Mouse (Mus musculus) brain, embryonic 18.5 days (tissue): ENCODE results near the gene P3h3.
"Not testable (repeated sequence)": the region's sequence is repeated elsewhere in the genome, so short reads cannot be mapped to it uniquely, and the experiment has no call there.

Experiments used
- DNase-seq: peaks from one replicate; pipeline ENCODE4 v3.0.0-alpha.2; 2012; ENCODE audit warnings: low read depth, low spot score

The P3h3 gene

GRCm38 (mm10) chr6:124809775-124810538 lies 47.6 kb downstream of the P3h3 start:
- no peak for DNase-seq

DNA sequence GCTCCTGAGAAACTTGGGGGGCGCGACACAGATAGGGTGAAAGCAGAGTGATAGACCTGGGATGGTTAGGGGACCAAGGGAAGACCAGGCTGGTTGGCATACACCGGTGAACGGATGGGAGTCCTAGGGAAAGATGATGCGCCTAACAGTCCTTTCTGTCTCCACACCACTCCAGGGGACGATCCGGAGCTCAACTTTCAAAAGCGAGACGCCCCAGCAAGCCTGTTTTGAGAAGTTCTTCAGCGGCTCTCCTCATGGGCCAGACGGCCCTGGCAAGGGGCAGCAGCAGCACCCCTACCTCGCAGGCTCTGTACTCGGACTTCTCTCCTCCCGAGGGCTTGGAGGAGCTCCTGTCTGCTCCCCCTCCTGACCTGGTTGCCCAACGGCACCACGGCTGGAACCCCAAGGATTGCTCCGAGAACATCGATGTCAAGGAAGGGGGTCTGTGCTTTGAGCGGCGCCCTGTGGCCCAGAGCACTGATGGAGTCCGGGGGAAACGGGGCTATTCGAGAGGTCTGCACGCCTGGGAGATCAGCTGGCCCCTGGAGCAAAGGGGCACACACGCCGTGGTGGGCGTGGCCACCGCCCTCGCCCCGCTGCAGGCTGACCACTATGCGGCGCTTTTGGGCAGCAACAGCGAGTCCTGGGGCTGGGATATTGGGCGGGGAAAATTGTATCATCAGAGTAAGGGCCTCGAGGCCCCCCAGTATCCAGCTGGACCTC lies 48.3 kb downstream of the P3h3 start:
- no peak for DNase-seq

GRCm38 (mm10) chr6:124808358-124809012 lies 49.1 kb downstream of the P3h3 start, which contains the start of gene Spsb2:
Gene Spsb2 (plus strand): TSS chr6:124808661.
- DNase-seq, result no peak

DNA sequence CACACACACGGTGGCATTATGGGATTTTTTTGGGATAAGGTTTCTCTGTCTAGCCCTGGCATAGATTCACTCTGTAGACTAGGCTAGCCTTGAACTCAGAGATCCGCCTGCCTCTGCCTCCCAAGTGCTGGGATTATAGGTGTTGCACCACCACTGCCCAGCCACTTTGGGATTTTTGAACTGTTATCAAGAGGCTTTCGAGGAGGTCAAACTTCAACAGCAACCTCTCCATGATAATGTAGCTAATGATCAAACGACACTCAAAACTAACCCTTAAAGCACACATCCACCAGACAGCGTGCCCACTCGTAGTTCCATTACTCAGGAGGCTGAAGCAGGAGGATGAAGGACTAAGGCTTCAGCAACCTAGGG lies 49.6 kb downstream of the P3h3 start:
- DNase-seq, result no peak

DNA sequence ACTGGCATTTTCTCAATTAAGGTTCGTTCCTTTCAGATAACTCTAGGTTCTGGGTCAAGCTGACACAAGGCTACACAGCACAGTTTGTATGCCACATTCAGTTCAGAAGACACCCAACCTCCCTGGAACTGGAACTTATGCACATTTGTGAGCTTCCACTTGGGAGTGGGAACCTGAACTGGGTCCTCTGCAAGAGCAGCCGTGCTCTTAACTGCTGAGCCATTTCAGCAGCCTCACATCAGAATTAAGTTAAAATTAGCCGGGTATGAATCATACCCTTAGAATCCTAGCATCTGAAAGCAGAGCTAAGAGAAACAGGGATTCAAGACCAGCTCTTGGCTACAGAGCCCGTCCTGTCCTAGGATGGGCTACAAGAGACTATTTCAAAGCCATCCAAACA lies 50.2 kb downstream of the P3h3 start:
- DNase-seq, result no peak

DNA sequence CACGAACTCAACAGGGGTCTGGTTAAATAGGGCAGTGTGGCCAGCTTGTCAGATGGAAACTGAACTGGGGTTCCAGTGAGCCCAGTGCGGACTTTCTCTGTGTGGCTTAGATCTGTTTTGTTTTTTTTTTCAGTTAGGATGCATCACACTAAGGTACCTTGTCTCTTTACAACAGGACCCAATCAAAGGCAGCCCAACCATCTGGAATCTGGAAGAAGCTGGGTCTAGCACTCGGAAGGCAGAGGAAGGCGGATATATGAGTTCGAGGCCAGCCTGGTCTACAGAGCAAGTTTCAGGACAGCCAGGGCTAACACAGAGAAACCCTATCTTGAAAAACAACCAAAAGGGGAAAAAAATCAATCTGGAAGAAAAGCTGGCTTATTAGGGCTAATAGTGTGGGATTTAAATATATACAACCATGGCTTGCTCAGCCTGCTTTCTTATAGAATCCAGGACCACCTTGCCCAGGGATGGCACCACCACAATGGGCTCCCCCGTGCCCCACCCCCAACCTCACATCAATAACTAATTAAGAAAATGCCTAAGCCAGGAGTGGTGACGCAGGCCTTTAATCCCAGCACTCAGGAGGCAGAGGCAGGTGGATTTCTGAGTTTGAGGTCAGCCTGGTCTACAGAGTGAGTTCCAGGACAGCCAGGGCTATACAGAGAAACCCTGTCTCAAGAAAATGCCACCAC lies 51.0 kb downstream of the P3h3 start:
- DNase-seq, result no peak

DNA sequence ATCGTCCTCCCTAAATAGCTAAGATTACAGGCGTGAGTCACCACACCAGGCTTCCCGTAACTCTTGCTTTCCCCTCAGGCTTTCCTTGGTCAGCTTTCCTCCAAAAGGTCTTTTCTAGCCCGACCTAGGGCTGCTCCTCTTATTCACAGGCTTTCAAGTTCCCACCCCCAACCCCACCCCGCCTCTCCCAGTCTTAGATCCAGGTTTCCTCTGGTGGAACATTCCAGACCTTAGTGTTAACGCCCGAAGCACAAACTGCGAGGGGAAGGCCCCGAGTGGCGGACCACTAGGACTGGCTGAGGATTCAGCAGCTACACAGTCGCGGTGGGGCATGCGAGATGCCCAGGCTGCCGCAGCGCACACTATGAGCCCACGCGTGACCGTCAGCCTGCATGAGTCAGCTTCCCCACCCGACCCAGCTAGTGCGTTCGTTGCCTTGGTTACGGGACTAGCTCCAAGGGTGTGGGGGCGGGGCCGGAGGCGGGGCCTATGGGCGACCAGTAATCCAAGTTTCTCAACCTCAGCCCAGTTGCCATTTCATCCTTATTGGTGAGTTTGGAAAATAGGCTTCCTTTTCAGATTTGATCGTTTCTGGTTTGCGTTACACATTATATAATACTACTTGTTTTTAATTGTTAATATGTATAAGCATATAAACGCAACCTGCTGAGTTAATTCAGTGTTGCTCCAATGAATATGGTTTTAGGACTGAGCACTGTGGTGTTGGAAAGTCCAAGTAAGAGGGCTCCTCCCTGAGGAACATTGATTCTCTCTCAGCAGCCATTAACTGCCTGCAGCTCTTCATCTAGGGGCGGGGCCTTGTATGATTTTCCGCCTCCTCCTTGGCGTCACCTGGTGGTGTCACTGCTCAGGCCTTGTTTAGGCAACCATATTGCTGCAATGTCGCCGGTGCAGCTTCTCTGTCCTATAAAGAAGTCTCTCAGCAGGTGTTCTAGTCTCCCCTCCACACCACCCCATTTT lies 51.9 kb downstream of the P3h3 start:
- DNase-seq, result peak; percentile 86

GRCm38 (mm10) chr6:124804341-124804740 lies 53.2 kb downstream of the P3h3 start:
- DNase-seq, result no peak

DNA sequence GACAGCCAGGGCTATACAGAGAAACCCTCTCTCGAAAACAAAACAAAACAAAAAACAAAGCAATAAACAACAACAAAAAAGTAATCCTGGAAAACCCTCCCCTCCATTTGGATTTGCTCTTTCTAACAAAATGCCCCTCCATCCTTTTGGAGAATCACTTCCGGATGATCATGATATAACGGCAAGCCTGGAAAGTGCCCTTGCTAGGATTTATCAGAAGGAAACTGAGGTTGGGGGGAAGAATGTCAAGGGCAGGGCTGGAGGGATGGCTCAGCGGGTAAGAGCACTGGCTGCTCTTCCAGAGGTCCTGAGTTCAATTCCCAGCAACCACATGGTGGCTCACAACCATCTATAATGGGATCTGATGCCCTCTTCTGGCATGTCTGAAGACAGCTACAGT lies 53.9 kb downstream of the P3h3 start:
- DNase-seq, result not testable (repeated sequence)

- DNase-seq, result no peak
These were observed 54.5 kb downstream of the P3h3 start for GRCm38 (mm10) chr6:124803061-124803460.

DNA sequence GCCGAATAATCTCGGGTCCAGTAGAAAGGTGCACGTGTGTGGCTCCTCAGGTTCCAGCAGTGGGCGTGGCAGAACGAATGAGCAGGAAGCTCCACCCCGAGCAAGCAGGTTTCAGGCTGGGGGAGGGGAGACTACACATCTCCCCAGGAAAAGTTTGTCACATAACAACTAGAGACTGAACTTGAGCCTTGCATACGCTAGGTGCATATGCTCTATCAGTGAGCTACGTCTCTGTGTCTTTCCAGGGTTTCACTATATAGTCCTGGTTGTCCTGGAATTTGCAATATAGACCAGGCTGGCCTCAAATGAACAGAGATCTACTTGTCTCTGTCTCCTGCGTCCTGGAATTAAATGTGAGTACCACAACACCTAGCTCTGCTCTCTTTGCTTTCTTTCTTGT lies 55.2 kb downstream of the P3h3 start:
- not testable (repeated sequence) for DNase-seq

DNA sequence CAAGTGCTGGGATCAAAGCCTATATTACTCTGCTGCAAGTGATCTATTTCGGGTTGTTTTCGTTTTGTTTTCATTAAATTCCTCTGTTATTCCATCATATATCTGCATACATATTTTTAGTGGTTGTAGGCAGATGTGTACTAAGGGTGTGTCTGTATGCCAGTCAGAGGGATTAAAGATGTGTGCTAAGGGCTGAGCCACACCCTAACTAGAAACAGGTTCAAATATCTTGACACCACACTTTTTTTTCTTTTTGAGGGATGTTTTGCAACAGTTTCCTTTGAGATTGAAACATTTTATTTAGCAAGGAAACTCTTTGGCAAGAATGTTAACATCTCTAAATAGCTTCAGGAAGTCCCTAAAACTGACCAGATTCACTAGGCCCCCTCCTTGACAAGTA lies 61.4 kb downstream of the P3h3 start:
- DNase-seq, result no peak

DNA sequence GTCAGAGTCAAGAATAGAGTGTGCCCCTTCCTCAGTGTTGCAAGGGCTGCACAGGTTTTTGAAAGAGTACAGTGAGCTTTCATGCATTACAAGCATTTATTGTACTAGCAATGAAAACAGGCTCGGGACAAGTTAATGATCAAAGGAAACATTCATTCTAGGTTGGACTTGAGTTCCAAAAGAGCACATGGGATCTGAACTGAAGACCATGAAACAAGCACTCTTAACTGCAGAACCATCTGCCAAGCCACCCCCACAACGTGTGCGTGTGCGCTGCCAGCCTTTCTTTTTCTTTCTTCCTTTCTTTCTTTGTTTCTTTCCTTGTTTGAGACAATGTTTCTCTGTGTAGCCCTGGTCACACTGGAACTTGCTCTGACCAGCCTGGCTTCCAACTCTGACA lies 61.8 kb downstream of the P3h3 start:
- DNase-seq, result no peak

- no peak for DNase-seq
These were observed 65.6 kb downstream of the P3h3 start for GRCm38 (mm10) chr6:124791911-124792310.
